Mouse (Mus musculus): Measurements from ENCODE around the gene Spata33.
"Not testable (repeated sequence)": the region's sequence is repeated elsewhere in the genome, so short reads cannot be mapped to it uniquely, and the experiment has no call there.

Spata33 gene

DNA sequence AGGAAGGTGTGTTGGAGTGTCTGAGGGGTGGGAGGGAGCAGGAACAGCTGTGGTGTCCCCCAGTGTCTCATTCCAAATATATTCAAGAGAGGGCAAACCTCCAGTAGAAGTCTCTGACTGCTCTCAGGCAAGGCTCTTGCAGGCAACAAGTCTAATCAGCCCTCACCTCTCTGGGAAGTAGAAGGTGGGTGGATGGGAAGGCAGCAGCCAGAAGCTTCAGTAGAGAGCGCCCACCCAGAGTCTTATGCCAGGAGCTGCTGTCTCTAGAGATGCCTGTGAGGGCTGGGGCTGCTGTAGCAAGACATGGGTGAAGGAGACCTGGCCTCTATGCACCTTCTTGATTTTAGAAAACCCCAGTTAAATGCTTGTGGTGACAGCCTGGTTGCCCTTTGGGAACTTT, 15.8 kb downstream of the Spata33 start:
- no peaks in the 10 kb centered on the region for H3K9me3 ChIP-seq (ENCODE audit: low read length)
- peaks cover 37% of the 10 kb centered on the region for H3K4me1 ChIP-seq (replicated peaks; ENCODE audit: low read depth, low read length)
- peaks cover 60% of the 10 kb centered on the region for H3K36me3 ChIP-seq (ENCODE audit: insufficient read depth, low read length)
- H3K4me3 ChIP-seq (replicated peaks; ENCODE audit: low read length): no peak overlapping the region
- TF ChIP-seq CTCF (conservative IDR thresholded peaks at IDR 0.05; ENCODE audit: low read length) (no peak), NANOG (IDR thresholded peaks at IDR 0.05; ENCODE audit: borderline replicate concordance, low read length) (no peak), POU5F1 (IDR thresholded peaks at IDR 0.05; ENCODE audit: borderline replicate concordance, low read length) (no peak)
- H3K27me3 ChIP-seq (ENCODE audit: insufficient read depth, low read length): no peaks in the 10 kb centered on the region

DNA sequence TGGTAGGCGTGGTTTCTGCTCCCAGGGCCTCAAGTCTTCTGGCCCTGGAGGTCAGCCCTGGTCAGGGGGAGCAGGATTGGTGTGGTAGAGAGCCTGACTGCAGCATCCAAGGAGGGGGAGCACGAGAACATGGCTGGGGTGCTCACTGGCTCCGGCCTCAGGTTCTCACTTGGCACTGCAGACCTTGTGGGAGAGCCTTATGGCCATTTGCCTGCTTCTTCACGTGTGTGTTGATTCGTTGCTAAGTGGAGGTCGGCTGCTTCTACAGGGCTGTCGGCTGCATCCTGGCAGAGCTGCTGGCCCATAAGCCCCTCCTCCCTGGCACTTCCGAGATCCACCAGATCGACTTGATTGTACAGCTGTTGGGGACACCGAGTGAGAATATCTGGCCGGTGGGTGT, 17.7 kb downstream of the Spata33 start:
- Histone ChIP-seq H3K27me3 (ENCODE audit: insufficient read depth, low read length) (peaks cover 15% of the 10 kb centered on the region), H3K4me1 (replicated peaks; ENCODE audit: low read depth, low read length) (peaks cover 44% of the 10 kb centered on the region), H3K36me3 (ENCODE audit: insufficient read depth, low read length) (peaks cover 60% of the 10 kb centered on the region)
- not testable (repeated sequence) for H3K9me3 ChIP-seq (ENCODE audit: low read length); H3K4me3 ChIP-seq (replicated peaks; ENCODE audit: low read length)

GRCm38 (mm10) chr8:123231742-123232141, 19.1 kb downstream of the Spata33 start:
- Histone ChIP-seq H3K9me3 (ENCODE audit: low read length) (no peaks in the 10 kb centered on the region), H3K4me1 (replicated peaks; ENCODE audit: low read depth, low read length) (peaks cover 50% of the 10 kb centered on the region), H3K4me3 (replicated peaks; ENCODE audit: low read length) (no peak overlapping the region), H3K27me3 (ENCODE audit: insufficient read depth, low read length) (peaks cover 22% of the 10 kb centered on the region), H3K36me3 (ENCODE audit: insufficient read depth, low read length) (peaks cover 51% of the 10 kb centered on the region)
- TF ChIP-seq POU5F1 (IDR thresholded peaks at IDR 0.05; ENCODE audit: borderline replicate concordance, low read length) (no peak), NANOG (IDR thresholded peaks at IDR 0.05; ENCODE audit: borderline replicate concordance, low read length) (no peak), CTCF (conservative IDR thresholded peaks at IDR 0.05; ENCODE audit: low read length) (no peak)

DNA sequence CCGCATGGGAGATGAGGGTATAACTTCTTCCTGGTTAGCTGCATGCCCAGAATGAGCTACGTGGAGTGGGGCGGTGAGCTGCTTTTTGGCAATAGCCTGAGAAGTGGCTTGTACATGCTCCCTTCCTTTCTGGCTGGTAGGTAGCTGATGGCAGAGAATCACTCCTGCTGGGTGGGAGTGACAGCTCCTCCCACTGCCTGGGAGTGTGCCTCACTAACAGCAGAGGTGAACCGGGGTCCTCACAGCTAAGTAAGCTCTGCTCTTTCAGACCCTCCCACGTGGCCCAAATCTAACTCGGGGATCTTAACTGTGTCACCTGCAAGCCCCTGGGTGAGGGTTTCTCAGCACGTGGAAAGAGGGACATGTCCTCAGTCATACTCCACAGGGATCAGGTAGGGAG, 19.9 kb downstream of the Spata33 start:
- Histone ChIP-seq H3K36me3 (ENCODE audit: insufficient read depth, low read length) (peaks cover 42% of the 10 kb centered on the region), H3K27me3 (ENCODE audit: insufficient read depth, low read length) (peaks cover 22% of the 10 kb centered on the region), H3K9me3 (ENCODE audit: low read length) (no peaks in the 10 kb centered on the region), H3K4me1 (replicated peaks; ENCODE audit: low read depth, low read length) (peaks cover 58% of the 10 kb centered on the region), H3K4me3 (replicated peaks; ENCODE audit: low read length) (no peak overlapping the region)
- no peak for TF ChIP-seq POU5F1 (IDR thresholded peaks at IDR 0.05; ENCODE audit: borderline replicate concordance, low read length)
- no peak for TF ChIP-seq CTCF (conservative IDR thresholded peaks at IDR 0.05; ENCODE audit: low read length)
- TF ChIP-seq NANOG (IDR thresholded peaks at IDR 0.05; ENCODE audit: borderline replicate concordance, low read length): no peak

- Histone ChIP-seq H3K4me3 (replicated peaks; ENCODE audit: low read length) (0 out of 2 replicates have a peak overlapping the region, but pooled peaks have one; percentile 23), H3K27me3 (ENCODE audit: insufficient read depth, low read length) (peaks cover 22% of the 10 kb centered on the region), H3K4me1 (replicated peaks; ENCODE audit: low read depth, low read length) (peaks cover 59% of the 10 kb centered on the region), H3K36me3 (ENCODE audit: insufficient read depth, low read length) (peaks cover 35% of the 10 kb centered on the region), H3K9me3 (ENCODE audit: low read length) (no peaks in the 10 kb centered on the region)
- TF ChIP-seq POU5F1 (IDR thresholded peaks at IDR 0.05; ENCODE audit: borderline replicate concordance, low read length): no peak
- no peak for TF ChIP-seq NANOG (IDR thresholded peaks at IDR 0.05; ENCODE audit: borderline replicate concordance, low read length)
- TF ChIP-seq CTCF (conservative IDR thresholded peaks at IDR 0.05; ENCODE audit: low read length): no peak
Measured at GRCm38 (mm10) chr8:123233300-123233699, 20.7 kb downstream of the Spata33 start.

GRCm38 (mm10) chr8:123233760-123234159, 21.1 kb downstream of the Spata33 start:
- Histone ChIP-seq H3K36me3 (ENCODE audit: insufficient read depth, low read length) (peaks cover 30% of the 10 kb centered on the region), H3K4me3 (replicated peaks; ENCODE audit: low read length) (0 out of 2 replicates have a peak overlapping the region, but pooled peaks have one; percentile 23), H3K9me3 (ENCODE audit: low read length) (no peaks in the 10 kb centered on the region), H3K27me3 (ENCODE audit: insufficient read depth, low read length) (peaks cover 22% of the 10 kb centered on the region), H3K4me1 (replicated peaks; ENCODE audit: low read depth, low read length) (peaks cover 59% of the 10 kb centered on the region)
- TF ChIP-seq POU5F1 (IDR thresholded peaks at IDR 0.05; ENCODE audit: borderline replicate concordance, low read length) (no peak), CTCF (conservative IDR thresholded peaks at IDR 0.05; ENCODE audit: low read length) (no peak), NANOG (IDR thresholded peaks at IDR 0.05; ENCODE audit: borderline replicate concordance, low read length) (no peak)

- Histone ChIP-seq H3K9me3 (ENCODE audit: low read length) (no peaks in the 10 kb centered on the region), H3K4me3 (replicated peaks; ENCODE audit: low read length) (peak overlapping the region; percentile 78), H3K4me1 (replicated peaks; ENCODE audit: low read depth, low read length) (peaks cover 59% of the 10 kb centered on the region), H3K27me3 (ENCODE audit: insufficient read depth, low read length) (peaks cover 22% of the 10 kb centered on the region), H3K36me3 (ENCODE audit: insufficient read depth, low read length) (peaks cover 19% of the 10 kb centered on the region)
- TF ChIP-seq POU5F1 (IDR thresholded peaks at IDR 0.05; ENCODE audit: borderline replicate concordance, low read length) (no peak), NANOG (IDR thresholded peaks at IDR 0.05; ENCODE audit: borderline replicate concordance, low read length) (no peak), CTCF (conservative IDR thresholded peaks at IDR 0.05; ENCODE audit: low read length) (no peak)
Measured at GRCm38 (mm10) chr8:123234918-123235519, 22.4 kb downstream of the Spata33 start.

DNA sequence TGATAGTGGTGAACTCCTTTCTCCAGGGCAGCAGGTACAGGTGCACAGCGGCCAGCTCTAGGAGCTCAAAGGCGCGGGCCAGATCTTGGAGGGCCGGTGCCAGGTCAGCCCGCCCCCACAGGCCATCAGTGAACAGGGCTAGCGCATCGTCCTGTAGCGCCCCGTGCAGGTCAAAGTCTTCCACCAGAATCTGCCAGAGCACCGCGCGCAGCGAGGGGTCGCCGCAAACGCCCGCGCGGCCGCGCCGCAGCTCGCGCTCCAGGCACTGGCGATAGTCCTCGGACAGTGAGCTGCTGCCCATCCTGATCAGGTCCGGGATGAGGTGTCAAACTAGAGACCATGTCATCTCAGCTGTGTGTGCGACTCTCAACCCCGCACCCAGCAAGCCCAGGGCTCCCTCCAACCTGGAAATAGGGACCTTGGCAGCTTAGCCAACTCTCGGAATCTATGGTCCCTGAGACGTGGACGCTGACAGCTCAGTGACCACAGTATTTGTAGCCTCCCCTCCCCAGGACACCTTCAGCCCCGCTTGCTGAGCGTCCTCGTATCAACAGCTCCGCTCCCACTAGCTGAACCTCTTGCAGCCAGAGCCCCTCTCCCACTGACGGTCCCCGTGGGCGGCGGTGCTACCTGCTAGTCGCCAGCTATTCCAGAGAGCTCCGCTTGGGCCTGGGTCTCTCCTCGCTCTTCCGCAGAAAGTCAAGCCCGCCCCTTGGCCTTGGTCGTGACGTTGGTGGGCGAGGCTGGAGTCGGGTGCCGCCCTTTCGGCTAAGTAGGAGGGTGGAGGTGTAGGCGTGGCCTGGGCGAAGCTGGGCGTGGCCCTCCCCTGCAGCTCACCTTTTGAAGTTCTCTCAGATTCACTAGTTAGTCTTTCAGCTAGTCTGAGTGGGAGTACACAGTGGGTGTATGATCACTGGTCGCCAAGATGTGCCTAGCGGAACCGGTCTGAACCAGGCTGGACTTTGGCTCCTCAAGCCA, 23.2 kb downstream of the Spata33 start, which contains the start of gene Spata2l:
TSS of gene Spata2l (minus strand) at position 714 of the 978 bp plus-strand sequence.
- no peak for TF ChIP-seq NANOG (IDR thresholded peaks at IDR 0.05; ENCODE audit: borderline replicate concordance, low read length)
- no peak for TF ChIP-seq POU5F1 (IDR thresholded peaks at IDR 0.05; ENCODE audit: borderline replicate concordance, low read length)
- no peak for TF ChIP-seq CTCF (conservative IDR thresholded peaks at IDR 0.05; ENCODE audit: low read length)
- Histone ChIP-seq H3K9me3 (ENCODE audit: low read length) (no peaks in the 10 kb centered on the region), H3K4me3 (replicated peaks; ENCODE audit: low read length) (peak within 1 kb of the TSS; percentile 78), H3K27me3 (ENCODE audit: insufficient read depth, low read length) (peaks cover 22% of the 10 kb centered on the region), H3K36me3 (ENCODE audit: insufficient read depth, low read length) (peaks cover 11% of the 10 kb centered on the region), H3K4me1 (replicated peaks; ENCODE audit: low read depth, low read length) (peaks cover 59% of the 10 kb centered on the region)

Measured in E14TG2a.4 (cell line).